Mouse (Mus musculus) liver, embryonic 16.5 days (tissue): Measurements from ENCODE around the gene Pds5b. TPM values are rescaled to one million over a fixed set of nuclear protein-coding genes. Genes with fewer than 3 reads are reported as not detected.
"Not testable (repeated sequence)": the region's sequence is repeated elsewhere in the genome, so short reads cannot be mapped to it uniquely, and the experiment has no call there.

Experiments used
- ATAC-seq: fragments of 200-750 bp; cut with Nextera tagmentation; 2 replicates; pipeline ENCODE4 v1.8.0; 2017; ENCODE audit warnings: low read depth, mild to moderate bottlenecking, moderate number of reproducible peaks, moderate library complexity
- H3K27ac ChIP-seq: fragments of 300-500 bp; sonication (generic); 2 replicates; pipeline ENCODE4 v1.5.1; 2014; ENCODE audit warnings: mild to moderate bottlenecking, low read length
- H3K27me3 ChIP-seq: fragments of 300-500 bp; sonication (generic); 2 replicates; pipeline ENCODE4 v1.6.1; 2014; ENCODE audit warnings: low read depth, low read length, mixed read lengths; ENCODE audit not compliant: control insufficient read depth, insufficient read depth
- H3K36me3 ChIP-seq: fragments of 300-500 bp; sonication (generic); 2 replicates; pipeline ENCODE4 v1.6.1; 2014; ENCODE audit warnings: mild to moderate bottlenecking; ENCODE audit not compliant: control insufficient read depth, insufficient read depth
- H3K4me1 ChIP-seq: fragments of 300-500 bp; sonication (generic); 2 replicates; pipeline ENCODE4 v1.6.1; 2014; ENCODE audit warnings: low read depth, low read length, mixed read lengths; ENCODE audit not compliant: control insufficient read depth
- H3K4me2 ChIP-seq: fragments of 300-500 bp; sonication (generic); 2 replicates; pipeline ENCODE4 v1.6.1; 2014; ENCODE audit warnings: low read depth, low read length, mixed read lengths
- H3K4me3 ChIP-seq: fragments of 300-500 bp; sonication (generic); 2 replicates; pipeline ENCODE4 v1.5.1; 2014; ENCODE audit warnings: low read depth, mild to moderate bottlenecking, low read length
- H3K9ac ChIP-seq: fragments of 300-500 bp; sonication (generic); 2 replicates; pipeline ENCODE4 v1.6.1; 2014; ENCODE audit warnings: low read depth, low read length
- H3K9me3 ChIP-seq: fragments of 300-500 bp; sonication (generic); replicated peaks from 2 replicates; pipeline ENCODE4 v1.6.1; 2016; ENCODE audit warnings: low read length; ENCODE audit not compliant: control insufficient read depth
- WGBS: fragments of 180-500 bp; shearing (Covaris S2); extraction: QIAGEN DNeasy Blood & Tissue Kit; methylation state at CpG from one replicate; pipeline ENCODE4 v1.1.7; 2014; ENCODE audit not compliant: insufficient replicate concordance; 5-methylcytosine and 5-hydroxymethylcytosine counted together
- polyA plus RNA-seq: library from polyadenylated mRNA; unstranded; fragments of >200 nt; fragmentation: Nextera tagmentation; extraction: Ambion mirVana; gene quantifications from 2 replicates; pipeline ENCODE4 v1.2.1, GENCODE M21; 2015

Gene Pds5b
- polyA plus RNA-seq, 1 experiment from 2014 or later = 8.5 TPM

DNA sequence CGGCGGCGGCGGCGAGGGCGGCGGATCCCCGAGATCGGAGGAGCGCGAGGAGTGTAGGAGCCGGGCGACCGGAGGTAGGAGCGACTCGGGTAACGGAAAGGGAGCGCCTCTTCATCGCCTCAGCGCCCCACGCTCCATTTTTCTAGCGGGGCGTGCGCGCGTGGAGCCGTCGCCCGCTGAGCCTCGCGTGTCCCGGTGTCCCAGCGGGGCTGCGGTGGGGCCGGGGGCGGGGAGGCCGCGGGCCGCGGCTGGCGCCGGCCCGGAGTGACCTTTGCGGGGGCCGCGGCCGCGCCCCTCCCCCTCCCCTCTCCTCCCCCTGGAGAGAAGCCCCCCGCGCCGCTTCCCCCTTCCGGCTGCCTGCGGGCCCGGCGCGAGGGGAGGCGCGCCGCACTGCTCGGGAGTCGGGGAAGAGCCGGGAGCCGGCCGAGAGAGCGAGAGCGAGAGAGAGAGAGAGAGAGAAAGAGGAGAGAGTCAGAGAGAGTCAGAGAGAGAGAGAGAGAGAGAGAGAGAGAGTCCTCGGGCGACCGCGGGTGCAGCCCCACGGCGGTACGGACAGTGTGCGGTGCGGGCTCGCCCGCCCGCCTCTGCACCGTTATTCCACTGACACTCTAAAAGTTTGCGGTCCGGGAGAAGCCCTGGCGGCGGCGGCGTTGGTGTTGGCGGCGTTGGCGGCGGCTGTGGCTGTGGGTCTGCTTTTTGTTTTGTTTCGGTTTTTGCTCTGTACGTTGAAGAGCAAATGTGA lies 512 bp downstream of the Pds5b start:
- Histone ChIP-seq H3K4me2 (peak overlapping the region; percentile 63), H3K27ac (peak overlapping the region; percentile 86), H3K36me3 (no peaks in the 10 kb centered on the region), H3K4me1 (peaks cover 13% of the 10 kb centered on the region), H3K9me3 (no peaks in the 10 kb centered on the region), H3K9ac (peak overlapping the region; percentile 97), H3K27me3 (no peaks in the 10 kb centered on the region), H3K4me3 (peak overlapping the region; percentile 96)
- peak; percentile 13 for ATAC-seq
- WGBS = under 1% methylated on average over 69 of the region's 91 CpGs

DNA sequence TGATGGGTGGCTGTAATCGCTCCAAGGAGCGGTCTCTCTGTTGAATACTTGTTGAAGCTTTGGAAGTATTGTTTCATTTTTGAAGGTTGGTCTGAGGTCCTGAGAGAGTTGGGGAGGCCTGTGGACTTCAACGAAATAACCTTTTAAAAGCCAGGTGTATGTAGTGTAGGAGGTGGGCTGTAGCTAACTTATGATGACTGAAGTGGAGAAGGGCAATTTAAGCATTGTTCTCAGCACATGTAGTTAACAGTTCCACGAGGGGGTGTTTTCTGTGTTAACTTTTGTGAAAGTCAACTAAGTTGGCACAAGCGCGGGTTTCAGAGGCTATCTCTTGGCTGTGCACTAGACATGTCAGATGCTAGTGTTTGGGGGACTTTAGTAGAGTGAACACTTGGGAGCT lies 1.3 kb downstream of the Pds5b start:
- Histone ChIP-seq H3K9me3 (no peaks in the 10 kb centered on the region), H3K36me3 (no peaks in the 10 kb centered on the region), H3K27ac (no peak overlapping the region), H3K4me2 (peak overlapping the region; percentile 63), H3K4me3 (peak overlapping the region; percentile 96), H3K27me3 (no peaks in the 10 kb centered on the region), H3K4me1 (peaks cover 13% of the 10 kb centered on the region), H3K9ac (peak overlapping the region; percentile 97; the same call in 1 of the 2 replicates)
- ATAC-seq = no peak
- WGBS = 37% methylated on average over 6 of the region's 6 CpGs

DNA sequence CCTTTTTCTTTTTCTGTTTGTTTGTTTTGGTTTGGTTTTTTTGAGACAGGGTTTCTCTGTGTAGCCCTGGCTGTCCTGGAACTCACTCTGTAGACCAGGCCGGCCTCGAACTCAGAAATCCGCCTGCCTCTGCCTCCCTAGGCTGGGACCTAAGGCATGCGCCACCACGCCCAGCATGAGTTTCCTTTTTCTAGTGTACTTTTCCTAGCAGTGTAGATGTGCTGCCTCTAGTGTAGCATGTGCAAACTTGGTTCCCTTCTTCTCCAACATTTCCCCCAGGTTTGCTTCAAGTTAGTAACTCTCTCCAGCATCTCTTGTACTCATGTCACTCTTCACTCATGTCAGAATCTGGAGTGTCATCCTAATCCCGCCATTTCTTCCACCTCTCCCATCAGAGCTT lies 9.3 kb downstream of the Pds5b start:
- H3K36me3 ChIP-seq, ATAC-seq, H3K27ac ChIP-seq, H3K9ac ChIP-seq, H3K27me3 ChIP-seq, H3K9me3 ChIP-seq, H3K4me2 ChIP-seq, H3K4me1 ChIP-seq, H3K4me3 ChIP-seq: not testable (repeated sequence)
- 85% methylated on average over 6 of the region's 6 CpGs for WGBS

DNA sequence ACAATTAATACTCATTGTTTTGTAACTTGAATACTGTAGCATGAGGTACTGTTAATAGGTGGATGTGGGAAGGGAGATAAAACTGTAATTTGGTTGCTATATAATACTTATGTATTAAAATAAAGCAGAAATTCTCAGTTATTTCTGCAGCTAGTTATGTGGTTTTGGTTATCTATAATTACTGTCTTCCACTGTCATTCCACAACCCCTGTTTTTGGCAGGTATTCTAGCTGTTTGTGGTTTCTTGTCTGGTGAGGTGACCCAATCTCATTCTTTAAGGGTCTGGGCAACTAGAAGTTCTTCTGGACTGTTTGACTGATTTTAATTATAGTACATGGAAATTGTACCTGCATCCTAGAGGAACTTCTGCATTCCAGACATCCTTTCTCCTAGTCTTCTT lies 17.1 kb downstream of the Pds5b start:
- H3K4me1 ChIP-seq = no peaks in the 10 kb centered on the region
- no peak overlapping the region for H3K4me3 ChIP-seq
- ATAC-seq = no peak

DNA sequence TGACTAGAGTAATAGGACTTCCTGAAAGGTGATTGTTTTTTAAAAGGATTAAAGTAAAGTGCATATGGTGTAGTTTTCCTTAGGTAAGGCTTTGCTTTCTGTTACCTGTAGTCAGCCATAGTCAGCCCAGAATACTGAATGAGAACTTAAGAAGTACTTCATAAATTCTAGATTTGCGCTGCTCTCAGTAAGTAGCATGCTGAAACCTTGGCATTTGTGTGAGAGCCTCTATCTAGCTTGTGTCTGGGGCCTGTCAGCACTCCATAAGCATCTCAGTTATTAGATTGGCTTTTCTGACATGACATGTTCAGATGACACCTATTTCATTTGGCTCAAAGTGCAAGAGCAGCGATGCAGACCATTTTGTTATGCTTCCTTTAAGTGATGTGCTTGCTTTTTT lies 19.7 kb downstream of the Pds5b start:
- Histone ChIP-seq H3K27me3 (no peaks in the 10 kb centered on the region), H3K4me1 (no peaks in the 10 kb centered on the region), H3K36me3 (no peaks in the 10 kb centered on the region), H3K4me2 (no peak overlapping the region), H3K9ac (no peak overlapping the region), H3K9me3 (no peaks in the 10 kb centered on the region), H3K4me3 (no peak overlapping the region), H3K27ac (no peak overlapping the region)
- WGBS = 87% methylated on average over 2 of the region's 2 CpGs
- ATAC-seq = no peak

More for the DNA sequence above, 17.1 kb downstream of the Pds5b start:
- Histone ChIP-seq H3K36me3 (no peaks in the 10 kb centered on the region), H3K4me2 (no peak overlapping the region), H3K27me3 (no peaks in the 10 kb centered on the region), H3K9ac (no peak overlapping the region), H3K27ac (no peak overlapping the region), H3K9me3 (no peaks in the 10 kb centered on the region)

DNA sequence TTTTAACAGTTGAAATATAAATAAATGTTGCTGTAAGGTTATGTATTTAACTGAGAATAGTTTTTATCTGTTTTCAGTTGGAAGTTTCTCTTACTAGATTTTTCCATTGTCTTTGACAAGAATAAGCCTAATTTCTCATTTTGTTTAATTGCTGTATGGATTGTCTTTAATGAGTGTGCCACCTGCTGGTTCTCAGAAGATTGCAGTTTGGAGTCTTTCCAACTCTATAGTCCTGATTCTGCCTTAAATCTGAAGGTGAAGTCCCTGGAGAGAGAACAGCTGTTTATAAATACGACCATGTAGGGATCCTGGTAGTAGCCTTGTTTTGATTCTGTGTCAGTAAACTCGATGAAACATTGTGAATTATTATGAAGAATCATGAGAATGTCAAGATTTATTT lies 29.2 kb downstream of the Pds5b start:
- no peaks in the 10 kb centered on the region for H3K36me3 ChIP-seq
- H3K4me3 ChIP-seq = no peak overlapping the region
- H3K4me2 ChIP-seq = no peak overlapping the region
- peaks cover 6% of the 10 kb centered on the region for H3K4me1 ChIP-seq
- WGBS = 45% methylated on average over 2 of the region's 2 CpGs
- H3K27me3 ChIP-seq = no peaks in the 10 kb centered on the region
- H3K27ac ChIP-seq = no peak overlapping the region
- no peaks in the 10 kb centered on the region for H3K9me3 ChIP-seq
- no peak for ATAC-seq
- H3K9ac ChIP-seq = no peak overlapping the region

DNA sequence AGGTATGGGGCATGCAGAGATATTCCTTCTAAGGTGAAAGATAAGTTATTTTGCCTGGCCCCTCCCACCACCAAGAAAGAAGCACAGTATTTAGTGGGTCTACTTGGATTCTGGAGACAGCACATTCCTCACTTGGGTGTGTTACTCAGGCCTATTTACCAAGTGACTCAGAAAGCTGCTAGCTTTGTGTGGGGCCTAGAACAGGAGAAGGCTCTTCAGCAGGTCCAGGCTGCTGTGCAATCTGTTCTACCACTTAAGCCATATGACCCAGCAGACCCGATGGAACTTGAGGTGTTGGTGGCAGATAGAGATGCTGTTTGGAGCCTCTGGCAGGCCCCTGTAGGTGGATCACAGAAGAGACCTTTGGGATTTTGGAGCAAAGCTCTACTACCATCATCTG lies 33.1 kb downstream of the Pds5b start:
- not testable (repeated sequence) for H3K4me1 ChIP-seq, H3K4me2 ChIP-seq, ATAC-seq, H3K36me3 ChIP-seq, H3K4me3 ChIP-seq, H3K27me3 ChIP-seq, H3K9me3 ChIP-seq, H3K9ac ChIP-seq
- 50% methylated on average over 1 of the region's 1 CpGs for whole genome bisulfite sequencing
- peak overlapping the region; percentile 9; the same call in 1 of the 2 replicates for H3K27ac ChIP-seq

DNA sequence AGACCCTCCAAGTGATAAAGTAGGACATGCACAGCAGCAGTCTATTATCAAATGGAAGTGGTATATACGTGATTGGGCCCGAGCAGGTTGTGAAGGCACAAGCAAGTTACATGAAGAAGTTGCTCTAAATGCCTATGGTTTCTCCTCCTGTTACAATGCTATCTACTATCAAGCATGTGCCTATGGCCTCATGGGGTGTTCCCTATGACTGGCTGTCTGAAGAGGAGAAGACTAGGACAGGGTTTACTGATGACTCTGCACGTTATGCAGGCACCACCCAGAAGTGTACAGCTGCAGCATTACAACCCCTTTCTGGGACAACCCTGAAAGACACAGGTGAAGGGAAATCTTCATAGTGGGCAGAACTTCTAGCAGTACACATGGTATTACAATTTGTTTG lies 33.6 kb downstream of the Pds5b start:
- WGBS = 32% methylated on average over 3 of the region's 3 CpGs
- Histone ChIP-seq H3K4me2 (0 out of 2 replicates have a peak overlapping the region, but pooled peaks have one; percentile 3), H3K27ac (peak overlapping the region; percentile 9; the same call in 1 of the 2 replicates)
- H3K27me3 ChIP-seq, H3K9ac ChIP-seq, H3K36me3 ChIP-seq, H3K4me3 ChIP-seq, H3K4me1 ChIP-seq, H3K9me3 ChIP-seq: not testable (repeated sequence)
- peak; percentile 91 for ATAC-seq

DNA sequence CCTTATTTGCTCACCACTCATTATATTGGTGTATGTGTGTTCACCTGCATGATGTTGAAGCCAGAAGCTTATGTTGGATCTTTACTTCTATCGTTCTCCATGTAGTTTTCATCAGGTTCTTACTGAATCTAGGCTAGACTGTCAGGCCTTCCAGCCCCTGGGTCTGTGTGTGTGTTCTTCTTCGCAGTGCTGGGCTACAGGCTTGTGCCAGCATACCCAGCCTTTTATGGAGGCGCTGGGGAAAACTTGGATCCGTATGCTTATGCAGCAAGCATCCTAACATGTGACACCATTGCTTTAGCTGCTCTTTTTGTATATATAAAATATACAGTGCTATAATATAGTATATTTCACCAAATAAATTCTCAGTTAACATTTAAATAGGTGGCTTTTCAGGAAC lies 38.0 kb downstream of the Pds5b start:
- no peak overlapping the region for H3K4me3 ChIP-seq
- no peaks in the 10 kb centered on the region for H3K9me3 ChIP-seq
- WGBS = 83% methylated on average over 4 of the region's 4 CpGs
- peaks cover 16% of the 10 kb centered on the region for H3K4me1 ChIP-seq
- no peak overlapping the region for H3K4me2 ChIP-seq
- no peaks in the 10 kb centered on the region for H3K36me3 ChIP-seq
- no peaks in the 10 kb centered on the region for H3K27me3 ChIP-seq
- no peak overlapping the region for H3K27ac ChIP-seq
- no peak for ATAC-seq
- no peak overlapping the region for H3K9ac ChIP-seq
